Mouse (Mus musculus): ENCODE data around the gene Ndufc1.
A peak's percentile ranks its signal among the peaks of the same experiment; 100 is the strongest.

GRCm38 (mm10) chr3:51358660-51359557 is 49.9 kb downstream of the Ndufc1 start:
- TF ChIP-seq POLR2A (IDR thresholded peaks at IDR 0.05; ENCODE audit: low read depth, low read length), result peak; percentile 67
- TF ChIP-seq CTCF (IDR thresholded peaks at IDR 0.05; ENCODE audit: borderline replicate concordance, insufficient read depth, low read length), result no peak
